Mouse (Mus musculus) lung, embryonic 14.5 days (tissue): ENCODE measurements at regions not wholly inside any gene's neighbourhood (a gene's known extent, or its start where the extent isn't known, plus 50 kb on each side); places are given as distances from the start of the nearest gene placed in this dataset.

Experiments used
- ATAC-seq: fragments of 200-750 bp; cut with Nextera tagmentation; 2 replicates; pipeline ENCODE4 v1.8.0; 2017; ENCODE audit warnings: mild to moderate bottlenecking, moderate TSS enrichment, moderate library complexity; ENCODE audit not compliant: insufficient read depth
- DNase-seq: peaks from one replicate; pipeline ENCODE4 v3.0.0-alpha.2; 2015
- H3K27ac ChIP-seq: fragments of 300-500 bp; sonication (generic); 2 replicates; pipeline ENCODE4 v1.5.1; 2014; ENCODE audit warnings: low read depth, mild to moderate bottlenecking, moderate library complexity
- H3K27me3 ChIP-seq: fragments of 300-500 bp; sonication (generic); 2 replicates; pipeline ENCODE4 v1.6.1; 2014; ENCODE audit warnings: low read length, control low read depth; ENCODE audit not compliant: insufficient read depth
- H3K36me3 ChIP-seq: fragments of 300-500 bp; sonication (generic); 2 replicates; pipeline ENCODE4 v1.6.1; 2014; ENCODE audit warnings: control low read depth; ENCODE audit not compliant: insufficient read depth
- H3K4me1 ChIP-seq: fragments of 300-500 bp; sonication (generic); 2 replicates; pipeline ENCODE4 v1.6.1; 2014; ENCODE audit warnings: antibody characterized with exemption, control low read depth; ENCODE audit not compliant: insufficient read depth
- H3K4me2 ChIP-seq: fragments of 300-500 bp; sonication (generic); 2 replicates; pipeline ENCODE4 v1.6.1; 2014; ENCODE audit warnings: mild to moderate bottlenecking
- H3K4me3 ChIP-seq: fragments of 300-500 bp; sonication (generic); 2 replicates; pipeline ENCODE4 v1.5.1; 2014; ENCODE audit warnings: low read depth, low read length
- H3K9ac ChIP-seq: fragments of 300-500 bp; sonication (generic); 2 replicates; pipeline ENCODE4 v1.6.1; 2014
- H3K9me3 ChIP-seq: fragments of 300-500 bp; sonication (generic); 2 replicates; pipeline ENCODE4 v1.6.1; 2016; ENCODE audit warnings: low read depth, low read length, control low read depth
- CTCF ChIP-seq: IDR thresholded peaks from 2 replicates; pipeline ENCODE4 v1.5.1; 2016; ENCODE audit warnings: antibody characterized with exemption, low read depth
- WGBS: fragments of 180-500 bp; shearing (Covaris S2); extraction: QIAGEN DNeasy Blood & Tissue Kit; methylation state at CpG from one replicate; pipeline ENCODE4 v1.1.7; 2014; 5-methylcytosine and 5-hydroxymethylcytosine counted together

DNA sequence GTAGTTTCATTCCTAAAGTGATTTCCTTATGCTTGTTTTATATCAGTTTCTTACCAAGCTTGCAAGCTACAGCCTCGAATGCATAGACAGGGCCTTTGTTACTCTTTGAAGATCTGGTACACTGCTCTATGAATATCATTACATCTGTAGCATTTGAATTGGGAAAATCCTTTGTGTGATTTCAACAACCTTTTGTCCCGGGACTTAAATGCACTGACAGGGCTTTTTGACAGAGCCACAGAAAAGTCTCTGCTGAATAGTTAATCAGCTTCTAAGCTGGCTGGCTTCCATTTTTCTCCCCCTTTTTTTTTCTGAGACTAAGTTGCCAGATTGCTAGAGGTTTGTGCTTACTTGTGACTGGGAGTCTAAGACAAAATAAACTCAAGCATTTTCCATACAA, 80.2 kb downstream of the Ednrb start:
- H3K4me3 ChIP-seq: no peak overlapping the region

GRCm38 (mm10) chr14:103763216-103764031, 80.8 kb downstream of the Ednrb start:
- WGBS: 98% methylated on average over 1 of the region's 1 CpGs
- Histone ChIP-seq H3K36me3 (no peaks in the 10 kb centered on the region), H3K4me3 (no peak overlapping the region), H3K4me2 (no peak overlapping the region), H3K9ac (no peak overlapping the region), H3K27ac (no peak overlapping the region), H3K27me3 (no peaks in the 10 kb centered on the region), H3K9me3 (no peaks in the 10 kb centered on the region), H3K4me1 (no peaks in the 10 kb centered on the region)
- DNase-seq (no peak), ATAC-seq (no peak)
- TF ChIP-seq CTCF: no peak

More for the DNA sequence above, 80.2 kb downstream of the Ednrb start:
- no peak overlapping the region for H3K4me2 ChIP-seq
- TF ChIP-seq CTCF: no peak
- 51% methylated on average over 2 of the region's 2 CpGs for WGBS
- no peaks in the 10 kb centered on the region for H3K9me3 ChIP-seq
- no peak overlapping the region for H3K9ac ChIP-seq
- H3K27me3 ChIP-seq: no peaks in the 10 kb centered on the region
- no peak overlapping the region for H3K27ac ChIP-seq
- DNase-seq (peak; percentile 66), ATAC-seq (no peak)
- no peaks in the 10 kb centered on the region for H3K36me3 ChIP-seq
- H3K4me1 ChIP-seq: no peaks in the 10 kb centered on the region

- ATAC-seq (no peak), DNase-seq (no peak)
- H3K27ac ChIP-seq: no peak overlapping the region
- no peak overlapping the region for H3K9ac ChIP-seq
- H3K4me3 ChIP-seq: no peak overlapping the region
- H3K4me2 ChIP-seq: no peak overlapping the region
- H3K36me3 ChIP-seq: no peaks in the 10 kb centered on the region
- H3K27me3 ChIP-seq: no peaks in the 10 kb centered on the region
- TF ChIP-seq CTCF: no peak
- H3K9me3 ChIP-seq: no peaks in the 10 kb centered on the region
- no peaks in the 10 kb centered on the region for H3K4me1 ChIP-seq
- WGBS: 76% methylated on average over 6 of the region's 6 CpGs
These were observed 84.8 kb downstream of the Ednrb start for GRCm38 (mm10) chr14:103759443-103759842.
